Mouse (Mus musculus): ENCODE measurements around the gene Pdzd9.
A peak's percentile ranks its signal among the peaks of the same experiment; 100 is the strongest.

Gene Pdzd9

DNA sequence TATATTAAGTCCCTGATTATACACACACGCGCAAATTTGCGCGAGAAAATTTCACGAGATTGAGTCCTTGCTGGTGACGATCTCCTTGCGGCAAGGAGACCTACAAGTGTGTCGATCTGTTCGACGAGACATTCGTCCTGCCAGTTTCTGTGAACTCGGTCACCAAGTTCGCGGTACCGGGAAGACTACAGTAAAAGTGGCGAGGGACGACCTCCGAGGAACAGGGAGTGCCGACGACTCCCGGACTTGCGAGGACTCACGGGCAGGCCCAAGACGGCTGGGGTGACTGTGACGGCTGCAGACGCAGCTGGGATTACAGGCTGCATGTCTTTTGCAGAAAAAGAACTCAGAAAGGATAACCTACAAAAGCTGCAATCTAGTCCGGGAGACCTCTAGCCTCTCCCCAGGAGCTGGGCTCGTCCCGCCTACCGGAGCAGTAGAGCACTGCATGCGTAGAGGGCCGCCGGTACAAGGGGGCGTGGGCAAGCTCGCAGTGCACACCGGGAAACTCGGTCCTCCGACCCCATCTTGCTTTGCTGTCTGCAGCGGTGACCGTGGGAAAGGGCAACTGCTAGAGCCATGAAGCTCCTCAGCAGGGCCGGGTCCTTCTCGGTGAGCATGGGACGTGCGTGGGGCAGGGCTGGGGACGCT lies 35.3 kb downstream of the Pdzd9 start, which contains the start of gene Uqcrc2:
Gene Uqcrc2, plus strand, starts transcription at position 466 of the 651 bp plus-strand sequence.
- peak; percentile 83 for DNase-seq

DNA sequence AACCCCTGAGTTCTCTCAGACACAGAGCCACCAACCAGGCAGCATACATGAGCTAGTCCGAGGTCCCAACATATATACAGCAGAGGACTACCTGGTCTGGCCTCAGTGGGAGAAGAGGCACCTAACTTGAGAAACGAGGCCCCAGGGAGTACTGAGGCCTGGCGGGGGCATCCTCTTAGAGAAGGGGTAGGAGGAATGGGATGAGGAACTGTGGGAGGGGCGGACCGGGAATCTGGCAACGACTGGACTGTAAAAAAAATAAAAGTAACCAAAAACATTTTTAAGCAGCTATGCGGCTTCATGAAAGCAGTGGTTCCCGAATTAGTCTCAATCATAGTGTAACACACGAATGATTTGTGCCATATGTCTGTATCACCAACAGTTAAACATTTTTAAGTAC lies 35.8 kb downstream of the Pdzd9 start:
- no peak for DNase-seq

DNA sequence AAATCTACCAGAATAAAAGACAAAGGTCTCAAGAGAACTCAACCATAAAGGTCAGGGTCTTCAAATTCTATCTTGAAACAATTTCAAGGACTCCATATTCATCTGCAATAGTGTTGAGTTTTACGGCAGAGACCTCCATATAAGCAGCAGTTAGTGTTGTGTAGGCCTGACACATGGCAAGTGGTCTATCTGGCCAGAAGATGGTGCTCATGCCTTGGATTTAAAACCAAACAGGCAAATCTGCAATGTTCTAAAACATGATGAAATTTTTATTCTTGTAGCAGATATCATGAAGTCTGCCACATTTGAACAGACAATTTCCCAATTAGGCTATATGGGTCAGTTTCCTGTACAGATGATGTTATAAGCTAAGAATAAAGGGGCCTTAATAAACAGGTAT lies 37.6 kb downstream of the Pdzd9 start:
- DNase-seq: peak; percentile 9

- DNase-seq: no peak
Measured at GRCm38 (mm10) chr7:120620841-120621240, 49.3 kb downstream of the Pdzd9 start.

GRCm38 (mm10) chr7:120620075-120620771 lies 49.9 kb downstream of the Pdzd9 start:
- no peak for DNase-seq

All from kidney, adult 11 months (tissue).